Mouse (Mus musculus): Measurements from ENCODE around the gene Cldn5.

DNA sequence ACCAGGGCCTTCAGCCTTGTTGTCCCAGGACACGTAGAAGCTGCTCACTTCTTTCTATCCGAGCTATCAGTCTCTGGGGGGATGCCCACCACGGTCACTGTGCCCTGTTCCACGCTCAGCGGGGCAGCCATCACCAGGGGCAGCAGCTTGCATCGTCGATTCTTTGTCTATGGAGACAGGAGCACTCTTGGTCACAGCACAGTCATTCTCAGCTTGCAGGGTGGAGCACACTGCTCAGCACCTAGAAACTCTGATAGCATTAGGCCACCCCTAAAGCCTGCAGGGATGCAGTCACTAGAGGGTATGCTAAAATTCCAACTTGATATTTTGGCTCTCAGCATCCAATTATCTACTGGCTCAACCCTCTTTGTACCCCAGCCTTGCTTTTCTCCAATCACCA lies 8.4 kb downstream of the Cldn5 start:
- TF ChIP-seq POLR2A (IDR thresholded peaks at IDR 0.05; ENCODE audit: low read depth, low read length) = no peak
- TF ChIP-seq CTCF (IDR thresholded peaks at IDR 0.05; ENCODE audit: extremely low read depth, insufficient read depth, insufficient read length, insufficient replicate concordance) = no peak
